Mouse (Mus musculus) small intestine, adult 2 months (tissue): ENCODE results near the gene Pcbd2.

Experiments
- CTCF ChIP-seq: fragments of 200-500 bp; IDR thresholded peaks from 2 replicates; pipeline ENCODE4 v1.5.1; 2012; ENCODE audit warnings: low read depth, mild to moderate bottlenecking, control low read depth, inconsistent platforms, low read length, moderate library complexity, mixed read lengths; ENCODE audit not compliant: insufficient replicate concordance, insufficient read length; ENCODE audit errors: extremely low read depth
- POLR2A ChIP-seq: fragments of 200-500 bp; IDR thresholded peaks from 2 replicates; pipeline ENCODE4 v1.6.1; 2012; ENCODE audit warnings: low read depth, mild to moderate bottlenecking, control low read depth, inconsistent platforms, low read length, moderate library complexity

DNA sequence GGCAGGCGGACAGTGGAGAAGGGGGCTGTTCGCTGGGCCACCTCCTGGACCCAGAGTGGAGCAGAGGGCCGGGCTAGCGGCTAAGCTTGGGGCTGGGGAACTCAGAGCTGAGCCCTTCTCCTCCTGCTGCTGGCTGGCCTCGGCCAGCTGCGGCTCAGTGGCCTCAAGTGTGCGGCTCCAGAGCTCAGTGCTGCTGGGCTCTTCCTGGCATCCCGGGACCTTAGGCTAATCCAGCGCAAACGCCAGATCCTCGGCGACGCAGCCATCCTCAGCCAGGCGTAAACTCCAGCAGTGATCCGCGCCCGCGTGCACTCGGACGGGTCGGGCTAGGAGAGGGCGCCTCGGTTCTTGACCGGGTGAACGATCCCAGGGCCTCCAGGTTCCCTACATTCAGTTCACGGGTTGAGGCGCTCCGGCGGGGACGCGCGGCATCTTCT, 98.1 kb downstream of the Pcbd2 start:
- TF ChIP-seq CTCF (no peak), POLR2A (no peak)
